Mouse (Mus musculus): Measurements from ENCODE around the gene Mpped2.

GRCm38 (mm10) chr2:106735792-106736359 is 42.8 kb downstream of the Mpped2 start:
- TF ChIP-seq CTCF (IDR thresholded peaks at IDR 0.05; ENCODE audit: low read depth, low read length) (no peak), EP300 (IDR thresholded peaks at IDR 0.05; ENCODE audit: insufficient read depth, low read depth, low read length) (no peak), POLR2A (IDR thresholded peaks at IDR 0.05; ENCODE audit: insufficient read depth, low read length) (no peak)
